Mouse (Mus musculus) liver, adult 2 months (tissue): Measurements from ENCODE around the gene Nt5c3b.

Source experiments
- CTCF ChIP-seq: fragments of 200-500 bp; IDR thresholded peaks from 2 replicates; pipeline ENCODE4 v1.5.1; 2011; ENCODE audit warnings: low read depth, low read length, control low read depth
- POLR2A ChIP-seq: fragments of 200-500 bp; IDR thresholded peaks from 2 replicates; pipeline ENCODE4 v1.6.1; 2011; ENCODE audit warnings: low read length, control low read depth; ENCODE audit not compliant: insufficient read depth; ENCODE audit errors: extremely low read depth

DNA sequence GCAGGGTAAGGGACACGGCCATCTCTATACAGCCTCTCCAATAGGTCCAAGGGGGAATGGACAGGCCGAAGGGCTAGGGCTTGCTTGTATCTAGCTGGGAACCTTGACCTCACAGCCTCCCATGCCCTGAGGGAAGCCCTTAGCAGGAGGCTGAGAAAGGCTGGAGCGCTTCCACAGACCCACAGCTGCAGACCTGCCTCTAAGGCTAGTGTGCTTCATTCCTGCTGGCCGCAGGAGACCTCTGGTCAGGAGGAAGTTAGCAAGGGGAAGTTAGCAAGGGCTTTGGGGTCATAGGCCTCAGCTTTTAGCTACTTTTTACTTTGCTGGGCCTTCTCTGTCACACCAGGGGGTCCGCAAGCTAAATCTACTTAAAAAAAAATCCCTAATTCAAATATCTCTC is 63.2 kb downstream of the Nt5c3b start:
- TF ChIP-seq CTCF (no peak), POLR2A (no peak)
